Mouse (Mus musculus) splenic B cell, adult 2 months (primary cell): ENCODE data around the gene Gm6408.
"Not testable (repeated sequence)": the region's sequence is repeated elsewhere in the genome, so short reads cannot be mapped to it uniquely, and the experiment has no call there.

Experiments used
- DNase-seq: peaks from one replicate; pipeline ENCODE4 v3.0.0-alpha.2; 2011; ENCODE audit warnings: low read depth, low spot score
- H3K27me3 ChIP-seq: 2 replicates; pipeline ENCODE4 v1.6.1; 2012; ENCODE audit warnings: mild to moderate bottlenecking, low read length, moderate library complexity, mixed read lengths; ENCODE audit not compliant: control insufficient read depth, poor library complexity, insufficient read depth, severe bottlenecking
- H3K36me3 ChIP-seq: 2 replicates; pipeline ENCODE4 v1.6.1; 2012; ENCODE audit warnings: mild to moderate bottlenecking, low read length, moderate library complexity, mixed read lengths; ENCODE audit not compliant: control insufficient read depth, poor library complexity, insufficient read depth, severe bottlenecking

The Gm6408 gene

DNA sequence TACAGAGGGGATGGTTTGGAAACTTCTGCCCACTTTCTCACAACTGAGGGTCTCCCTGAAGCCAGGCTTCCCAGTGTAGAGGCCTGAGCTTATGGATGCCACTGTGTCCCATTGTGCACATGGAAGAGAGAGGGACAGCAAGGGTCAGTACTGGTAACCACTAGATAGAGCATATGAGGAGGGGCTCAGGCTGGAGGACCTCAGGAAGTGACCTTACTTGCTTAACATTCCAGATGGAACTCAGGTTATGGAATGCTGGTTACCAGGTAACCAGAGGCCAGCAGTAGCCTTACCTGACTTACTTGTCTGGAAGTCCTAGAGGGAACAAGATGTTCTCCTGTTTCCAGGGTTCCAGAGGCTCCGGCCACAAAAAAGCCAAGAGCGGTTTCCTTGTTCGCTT, at the start of gene Gm6408:
Gene Gm6408 (plus strand): TSS at position 301 of the 400 bp plus-strand sequence.
- not testable (repeated sequence) for DNase-seq, H3K27me3 ChIP-seq, H3K36me3 ChIP-seq

DNA sequence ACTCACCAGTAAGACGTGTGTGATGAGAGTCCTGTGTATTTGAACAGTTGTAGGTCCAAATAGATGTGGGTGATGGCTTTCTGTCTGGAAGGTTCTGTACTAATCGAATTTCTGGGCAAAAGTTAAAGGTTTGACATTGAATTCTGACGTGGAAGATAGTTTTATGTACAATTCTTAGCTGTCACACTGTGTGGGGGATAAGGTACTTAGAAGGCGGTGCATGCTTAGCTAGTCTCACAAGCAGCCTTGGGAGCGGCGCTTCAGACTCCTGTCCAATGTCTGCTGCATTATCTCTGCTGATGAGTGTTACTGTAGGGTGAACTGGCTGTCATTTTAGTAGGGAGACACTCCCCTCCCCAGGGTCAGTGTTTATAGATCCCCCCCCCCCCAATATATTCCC, 49.3 kb upstream of the Gm6408 start:
- Histone ChIP-seq H3K27me3 (no peaks in the 10 kb centered on the region; the same call in 1 of the 2 replicates), H3K36me3 (no peaks in the 10 kb centered on the region)
- DNase-seq: no peak

DNA sequence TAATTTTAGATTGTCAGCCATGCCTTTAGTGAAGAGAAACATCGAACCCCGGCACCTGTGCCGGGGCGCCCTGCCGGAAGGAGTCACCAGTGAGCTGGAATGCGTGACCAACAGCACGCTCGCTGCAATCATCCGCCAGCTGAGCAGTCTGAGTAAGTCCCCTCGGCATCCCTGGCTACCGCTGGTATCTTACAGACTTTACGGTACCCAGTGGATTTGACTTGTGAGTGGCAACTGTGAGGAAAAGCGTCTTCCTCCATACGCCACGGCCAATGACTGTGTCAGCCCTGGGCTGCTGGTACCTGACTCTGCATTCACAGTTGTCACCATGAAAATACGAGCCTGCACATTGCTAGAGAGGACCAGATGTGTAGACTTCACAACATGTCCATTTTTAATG, 46.4 kb upstream of the Gm6408 start:
- Histone ChIP-seq H3K27me3 (no peaks in the 10 kb centered on the region; the same call in 1 of the 2 replicates), H3K36me3 (no peaks in the 10 kb centered on the region)
- DNase-seq: no peak

DNA sequence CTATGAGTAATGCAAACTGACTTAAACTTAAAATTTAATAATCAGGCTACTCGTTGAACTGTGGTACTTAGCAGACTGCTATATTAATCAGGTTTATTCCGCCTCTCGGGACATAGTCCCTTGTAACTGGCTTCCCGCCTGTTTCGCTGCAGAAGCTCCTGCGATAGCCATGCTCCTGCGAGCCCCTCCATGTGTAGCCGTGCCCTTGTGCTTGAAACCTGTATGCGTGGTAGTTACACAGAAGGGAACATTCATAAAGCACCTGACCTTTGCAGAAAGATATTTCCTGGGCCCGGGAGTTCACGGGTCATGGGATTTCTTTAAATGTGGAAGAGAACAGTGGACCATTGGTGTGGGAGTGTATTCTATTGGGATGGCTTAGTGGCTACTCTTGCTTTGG, 45.0 kb upstream of the Gm6408 start:
- no peak for DNase-seq
- no peaks in the 10 kb centered on the region for H3K36me3 ChIP-seq
- no peaks in the 10 kb centered on the region for H3K27me3 ChIP-seq

DNA sequence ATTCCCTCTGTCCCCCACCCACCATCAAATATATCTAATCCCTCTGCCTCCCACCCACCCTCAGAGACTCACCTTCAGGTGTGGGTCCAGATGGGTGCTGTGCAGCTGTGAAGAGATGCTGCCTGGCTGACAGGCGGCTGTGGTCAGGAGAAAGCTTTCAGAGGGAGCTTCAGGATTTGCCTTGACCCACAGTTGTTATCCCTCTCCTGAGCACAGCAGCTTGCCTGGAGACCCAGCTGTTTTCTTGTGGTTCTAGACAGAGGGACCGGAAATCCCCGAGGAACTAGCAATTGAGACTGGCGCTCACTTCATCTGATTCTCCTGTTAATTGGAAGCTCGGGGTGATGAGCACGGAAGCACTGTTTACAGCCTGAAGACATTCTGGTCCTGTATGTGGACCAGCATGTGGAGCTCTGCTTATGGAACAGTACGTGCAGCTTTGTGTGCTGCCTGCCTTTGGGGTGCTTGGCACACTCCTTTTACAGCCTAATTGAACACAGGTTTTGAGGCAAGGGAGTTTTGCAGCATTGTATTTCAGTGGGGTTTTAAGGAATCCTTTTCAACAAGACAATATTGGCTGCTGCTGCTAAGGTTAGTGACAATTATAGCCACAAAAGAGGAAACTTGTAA, 42.5 kb upstream of the Gm6408 start:
- no peak for DNase-seq
- H3K36me3 ChIP-seq: no peaks in the 10 kb centered on the region
- H3K27me3 ChIP-seq: no peaks in the 10 kb centered on the region

DNA sequence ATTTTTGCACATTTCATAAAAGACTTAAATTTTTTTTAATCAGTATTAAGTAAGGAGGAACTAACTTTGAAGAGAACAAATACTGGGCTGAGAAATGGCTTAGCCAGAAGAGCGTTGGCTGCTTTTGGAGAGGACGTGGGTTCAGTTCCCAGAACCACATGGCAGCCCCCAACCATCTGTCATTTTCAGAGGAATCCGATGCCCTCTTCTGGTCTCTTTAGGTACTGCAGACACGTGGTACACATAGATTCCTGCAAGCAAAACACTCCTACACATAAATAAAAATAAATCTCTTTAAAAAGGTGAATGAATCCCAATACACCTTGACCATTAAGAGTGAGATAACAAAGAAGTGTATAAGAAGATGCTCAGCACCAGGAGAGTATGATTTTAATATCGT, 41.5 kb upstream of the Gm6408 start:
- no peaks in the 10 kb centered on the region for H3K27me3 ChIP-seq
- H3K36me3 ChIP-seq: no peaks in the 10 kb centered on the region
- DNase-seq: no peak

DNA sequence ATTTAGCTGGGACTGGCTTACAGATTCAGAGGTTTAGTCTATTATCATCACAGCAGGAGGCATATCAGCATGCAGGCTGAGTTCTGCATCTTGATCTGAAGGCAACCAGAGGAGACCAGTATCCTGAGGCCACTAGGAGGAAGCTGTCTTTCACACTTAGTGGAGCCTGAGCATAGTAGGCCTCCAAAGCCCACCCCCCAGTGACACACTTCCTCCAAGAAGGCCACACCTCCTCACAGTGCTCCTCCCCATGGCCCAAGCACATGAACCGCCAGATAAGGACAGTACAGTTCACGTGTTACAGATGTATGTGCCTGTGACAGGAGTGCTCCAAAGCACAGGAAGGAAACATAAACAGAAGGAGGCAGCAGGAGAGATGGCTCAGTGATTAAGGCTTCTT, 39.0 kb upstream of the Gm6408 start:
- no peak for DNase-seq
- Histone ChIP-seq H3K27me3 (no peaks in the 10 kb centered on the region), H3K36me3 (no peaks in the 10 kb centered on the region)

DNA sequence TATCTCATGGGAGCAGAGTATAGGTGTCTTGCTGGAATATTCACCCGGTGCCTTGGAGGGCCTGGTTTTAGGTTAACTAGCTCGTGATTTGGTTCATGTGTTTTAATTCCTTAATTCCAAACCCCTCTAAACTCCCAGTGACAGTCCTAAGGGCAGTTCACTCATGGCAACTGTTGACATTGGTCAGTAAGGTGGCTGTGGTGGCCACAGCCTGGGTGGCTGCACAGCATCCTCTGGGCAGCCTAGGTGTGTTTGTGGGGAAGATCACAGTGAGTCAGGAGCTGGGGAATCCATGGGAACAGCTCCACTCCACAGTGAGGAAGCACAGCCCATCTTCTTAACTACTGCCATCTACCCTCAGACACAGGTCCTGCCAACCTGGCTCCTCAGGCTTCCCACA, 35.1 kb upstream of the Gm6408 start:
- H3K27me3 ChIP-seq: no peaks in the 10 kb centered on the region
- no peak for DNase-seq
- no peaks in the 10 kb centered on the region for H3K36me3 ChIP-seq

DNA sequence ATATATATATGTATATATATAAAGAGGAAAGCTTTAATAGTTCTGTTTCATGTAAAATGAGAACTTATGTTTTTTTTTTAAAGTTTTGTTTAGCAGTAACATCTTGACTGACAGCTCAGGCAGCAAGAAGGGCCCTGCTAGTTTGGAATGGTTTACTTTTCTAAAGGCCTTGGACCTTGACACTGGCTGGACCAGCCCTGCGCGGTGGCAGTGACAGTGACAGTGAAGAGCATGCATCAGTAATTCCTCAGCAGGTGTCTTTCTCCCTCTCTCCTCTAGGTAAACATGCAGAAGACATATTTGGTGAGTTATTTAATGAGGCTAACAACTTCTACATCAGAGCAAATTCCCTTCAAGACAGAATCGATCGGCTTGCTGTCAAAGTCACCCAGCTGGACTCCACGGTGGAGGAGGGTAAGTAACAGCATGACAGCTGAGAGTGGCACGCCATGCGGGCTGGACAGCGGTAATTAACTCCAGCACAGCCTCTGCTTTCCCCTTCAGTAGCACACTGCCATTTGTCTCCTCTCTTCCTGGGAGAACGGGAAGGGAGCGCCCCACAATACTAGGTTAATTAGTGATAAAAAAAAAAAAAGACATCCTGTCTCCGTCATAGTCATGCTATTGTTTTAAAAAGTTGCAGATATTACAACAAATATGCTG, 30.0 kb upstream of the Gm6408 start:
- no peaks in the 10 kb centered on the region; the same call in 1 of the 2 replicates for H3K27me3 ChIP-seq
- no peak for DNase-seq
- H3K36me3 ChIP-seq: no peaks in the 10 kb centered on the region

DNA sequence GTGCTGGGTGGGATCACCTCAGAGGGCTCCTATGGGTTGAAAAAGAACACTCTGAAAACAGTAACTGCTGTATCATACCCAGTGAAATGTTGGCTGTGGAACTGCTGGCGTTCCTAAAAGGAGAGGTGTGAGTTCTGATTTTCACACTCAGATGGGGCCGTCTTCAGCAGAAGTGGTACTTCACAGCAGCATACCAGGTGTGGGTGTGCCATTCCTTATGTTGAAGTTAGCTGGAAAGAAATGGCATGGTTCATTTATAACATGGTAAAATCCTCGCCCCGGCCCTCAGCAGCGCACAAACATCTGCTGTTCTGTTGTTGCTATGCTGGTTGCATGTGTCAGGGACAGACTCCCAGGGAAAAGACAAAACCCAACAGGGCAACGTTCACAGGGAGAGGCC, 28.2 kb upstream of the Gm6408 start:
- Histone ChIP-seq H3K36me3 (no peaks in the 10 kb centered on the region), H3K27me3 (no peaks in the 10 kb centered on the region; the same call in 1 of the 2 replicates)
- DNase-seq: no peak

DNA sequence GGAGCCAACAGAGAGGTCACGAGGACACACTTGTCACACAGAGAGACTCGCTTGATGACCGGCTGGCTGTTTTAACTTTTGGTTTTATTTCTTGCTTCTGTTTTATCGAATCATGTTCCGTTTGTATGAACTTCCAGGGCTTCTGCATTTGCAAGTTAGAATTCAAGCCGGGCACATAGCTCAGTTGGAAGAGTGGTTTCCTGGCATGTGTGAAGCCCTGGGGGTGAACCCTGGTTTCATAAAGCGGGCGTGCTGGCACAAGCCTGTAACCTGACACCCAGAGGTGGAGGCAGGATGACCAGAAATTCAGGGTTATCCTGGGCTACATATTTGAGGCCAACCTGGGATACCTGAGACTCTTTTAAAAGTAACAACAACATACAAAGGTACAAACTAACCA, 20.2 kb upstream of the Gm6408 start:
- H3K27me3 ChIP-seq: no peaks in the 10 kb centered on the region; the same call in 1 of the 2 replicates
- no peak for DNase-seq
- no peaks in the 10 kb centered on the region for H3K36me3 ChIP-seq

DNA sequence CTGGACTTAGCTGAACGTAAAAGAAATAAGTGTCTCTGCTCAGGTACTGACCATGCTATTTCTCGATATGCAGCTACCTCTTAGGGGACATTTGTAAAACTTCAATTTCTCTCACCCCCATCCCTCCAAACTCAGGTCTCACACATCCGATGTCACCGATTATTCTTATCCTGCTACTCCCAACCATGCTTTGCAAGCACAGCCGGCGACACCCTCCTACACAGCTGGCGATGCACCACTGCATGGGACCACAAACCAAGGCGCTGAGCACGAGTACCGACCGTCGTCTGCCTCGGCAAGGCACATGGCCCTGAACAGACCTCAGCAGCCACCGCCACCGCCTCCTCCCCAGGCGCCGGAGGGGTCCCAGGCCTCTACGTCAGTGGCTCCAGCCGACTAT, 15.1 kb upstream of the Gm6408 start:
- Histone ChIP-seq H3K36me3 (no peaks in the 10 kb centered on the region), H3K27me3 (no peaks in the 10 kb centered on the region)
- DNase-seq: no peak

DNA sequence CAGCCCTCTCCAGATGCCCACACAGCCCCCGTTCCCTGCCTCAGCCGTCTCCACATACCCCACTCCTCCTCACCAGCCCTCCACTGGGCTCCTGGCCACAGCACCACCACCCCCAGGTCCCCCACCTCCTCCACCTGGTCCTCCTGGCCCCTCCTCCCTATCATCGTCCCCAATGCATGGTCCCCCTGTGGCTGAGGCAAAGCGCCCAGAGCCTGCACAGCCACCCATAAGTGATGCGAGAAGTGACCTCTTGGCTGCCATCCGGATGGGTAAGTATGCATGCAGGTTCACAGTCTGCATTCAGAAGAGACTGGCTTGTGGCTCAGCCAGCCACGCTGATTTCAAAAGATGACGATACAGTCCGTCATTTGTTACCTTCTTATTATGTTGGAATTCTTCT, 13.5 kb upstream of the Gm6408 start:
- DNase-seq: no peak

DNA sequence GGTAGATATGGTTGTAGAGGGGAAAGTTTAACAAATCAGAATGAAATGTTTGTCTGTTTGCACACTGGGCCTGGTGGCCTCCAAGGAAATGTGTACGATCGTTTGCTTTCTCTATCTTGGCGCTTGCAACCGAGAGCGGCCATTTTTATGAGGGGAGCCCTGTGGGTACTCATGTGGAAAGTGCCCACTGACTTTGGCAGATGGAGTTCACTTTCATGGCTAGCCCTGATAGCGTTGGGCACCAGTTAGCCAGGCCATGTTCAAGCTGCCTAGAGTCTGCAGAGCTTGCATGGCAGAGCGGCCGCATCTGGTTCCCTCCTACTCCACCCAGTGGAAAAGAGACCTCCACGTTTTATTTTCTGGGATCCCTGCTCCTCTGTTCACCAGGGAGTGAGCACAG, 10.9 kb upstream of the Gm6408 start:
- H3K36me3 ChIP-seq: no peaks in the 10 kb centered on the region
- DNase-seq: no peak
- H3K27me3 ChIP-seq: peaks cover 1% of the 10 kb centered on the region; the same call in 1 of the 2 replicates

More for the DNA sequence above, 13.5 kb upstream of the Gm6408 start:
- Histone ChIP-seq H3K27me3 (no peaks in the 10 kb centered on the region), H3K36me3 (no peaks in the 10 kb centered on the region)

DNA sequence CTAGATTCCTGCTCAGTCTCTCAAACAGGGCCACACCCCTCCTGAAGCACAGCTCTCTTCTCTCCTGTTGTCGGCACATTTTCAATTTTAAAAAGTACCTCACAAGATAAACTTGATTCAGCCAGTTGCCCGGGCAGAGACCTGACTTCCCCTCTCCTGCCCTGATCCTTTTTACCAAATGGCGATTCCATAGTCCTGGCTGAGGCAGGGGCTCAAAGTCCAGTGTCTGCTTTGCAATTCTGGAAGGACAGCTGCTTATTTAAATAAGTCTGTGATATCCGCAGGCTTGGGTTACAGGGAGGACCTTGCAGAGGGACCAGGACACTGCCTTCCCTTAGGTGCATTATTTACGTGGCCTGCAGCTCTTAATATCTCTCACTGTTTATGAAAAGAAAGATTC, 10.5 kb upstream of the Gm6408 start:
- Histone ChIP-seq H3K27me3 (peaks cover 1% of the 10 kb centered on the region; the same call in 1 of the 2 replicates), H3K36me3 (no peaks in the 10 kb centered on the region)
- DNase-seq: no peak

DNA sequence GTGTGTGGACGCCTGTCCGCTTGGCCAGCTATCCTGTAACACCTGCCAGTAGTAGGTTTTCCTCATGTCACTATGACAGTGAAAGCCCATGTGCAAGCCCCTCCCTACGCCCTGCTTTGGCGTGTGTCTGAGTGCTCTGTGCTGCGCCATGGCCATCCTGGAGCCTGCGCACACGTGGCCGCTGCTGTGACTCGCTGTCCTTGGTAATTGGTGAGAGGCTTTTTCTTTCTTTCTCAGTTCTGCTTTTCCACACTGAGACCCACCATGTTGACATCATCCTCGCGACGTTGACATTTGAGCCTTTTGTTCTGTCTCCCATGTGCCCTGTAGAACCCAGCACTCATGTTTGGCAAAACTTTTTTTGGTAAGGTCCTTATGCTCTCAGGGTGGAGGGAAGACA, 9.9 kb upstream of the Gm6408 start:
- DNase-seq: no peak
- peaks cover 1% of the 10 kb centered on the region; the same call in 1 of the 2 replicates for H3K27me3 ChIP-seq
- H3K36me3 ChIP-seq: no peaks in the 10 kb centered on the region
